Mouse (Mus musculus): ENCODE measurements around the gene Capza3.

The Capza3 gene

DNA sequence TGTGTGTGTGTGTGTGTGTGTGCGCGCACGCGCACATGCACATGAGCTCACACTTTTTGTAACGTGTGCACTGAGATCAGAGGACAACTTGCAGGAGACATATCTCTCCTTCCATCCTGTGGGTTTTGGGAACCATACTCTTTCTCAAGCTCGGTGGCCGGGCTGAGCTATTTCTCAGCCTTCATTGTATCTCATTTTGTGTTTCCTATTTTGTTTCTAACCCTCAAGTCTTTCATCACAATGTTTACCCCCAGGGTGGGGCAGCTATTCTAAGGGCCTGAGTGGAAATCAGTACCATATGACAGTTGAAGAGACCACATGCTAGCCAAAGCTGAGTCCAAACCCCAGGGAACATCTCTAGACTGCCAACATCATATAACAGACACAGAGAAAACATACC is at the start of gene Capza3:
Capza3 (plus strand) TSS at position 301 of the 400 bp plus-strand sequence.
- no peak for DNase-seq

DNA sequence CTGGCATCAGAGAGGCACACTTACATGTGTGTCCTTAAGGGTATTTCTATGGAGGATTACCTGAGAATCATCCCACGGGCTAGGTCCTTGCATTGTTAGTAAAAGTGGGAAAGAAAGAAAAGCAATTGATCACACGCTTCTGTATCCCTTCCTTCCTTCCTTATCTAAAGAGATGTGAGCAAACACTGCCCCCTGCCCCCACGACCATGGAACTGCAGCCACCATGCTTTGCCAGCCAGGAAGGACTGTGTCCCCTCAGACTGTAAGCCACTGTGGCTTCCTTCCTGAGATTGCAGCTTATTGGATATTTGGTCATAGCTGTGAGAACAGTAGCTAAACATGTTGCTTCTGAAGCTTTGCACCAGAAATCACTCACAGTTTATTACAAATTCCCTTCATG is 35.9 kb upstream of the Capza3 start:
- DNase-seq = no peak

DNA sequence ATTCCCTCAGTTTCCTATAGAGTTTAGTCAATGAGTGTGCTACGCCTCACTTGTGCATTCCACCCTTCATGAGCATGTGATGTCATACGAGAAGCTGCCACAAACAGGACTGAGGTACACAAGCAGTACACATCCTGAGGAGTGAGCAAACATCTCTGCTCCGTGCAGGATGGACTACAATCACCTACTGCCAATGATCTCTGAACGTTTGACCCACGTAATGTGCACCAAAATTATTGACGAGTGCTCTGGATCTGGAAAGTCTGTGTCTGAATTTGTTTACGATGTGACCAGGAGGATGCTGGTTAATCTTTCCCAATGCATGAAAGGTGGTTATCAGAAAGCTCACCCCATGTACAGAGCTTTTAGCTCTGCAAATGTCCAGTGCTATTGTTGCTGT is 16.6 kb upstream of the Capza3 start:
- DNase-seq = no peak

DNA sequence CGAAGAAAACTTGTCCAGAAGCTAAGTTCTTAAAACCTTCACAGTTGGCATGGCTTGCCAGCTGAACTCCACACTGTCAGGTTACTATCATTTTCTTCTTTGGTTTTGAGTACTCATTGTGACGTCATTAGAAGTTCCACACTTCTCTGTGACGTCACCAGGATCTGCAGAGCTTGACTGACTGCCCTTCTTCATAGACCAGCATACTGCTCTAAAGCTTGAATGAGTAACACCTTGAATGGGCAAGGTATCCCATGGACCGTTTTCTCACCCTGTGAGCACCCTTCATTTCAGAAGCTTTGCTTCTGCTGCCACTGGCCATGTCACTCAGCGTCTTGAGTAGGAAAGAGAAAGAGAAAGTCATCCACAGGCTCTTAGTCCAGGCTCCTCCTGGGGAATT is 305 bp downstream of the Capza3 start, which contains the start of gene Plcz1:
Plcz1 (minus strand) TSS at position 101 of the 400 bp plus-strand sequence.
- DNase-seq = no peak

DNA sequence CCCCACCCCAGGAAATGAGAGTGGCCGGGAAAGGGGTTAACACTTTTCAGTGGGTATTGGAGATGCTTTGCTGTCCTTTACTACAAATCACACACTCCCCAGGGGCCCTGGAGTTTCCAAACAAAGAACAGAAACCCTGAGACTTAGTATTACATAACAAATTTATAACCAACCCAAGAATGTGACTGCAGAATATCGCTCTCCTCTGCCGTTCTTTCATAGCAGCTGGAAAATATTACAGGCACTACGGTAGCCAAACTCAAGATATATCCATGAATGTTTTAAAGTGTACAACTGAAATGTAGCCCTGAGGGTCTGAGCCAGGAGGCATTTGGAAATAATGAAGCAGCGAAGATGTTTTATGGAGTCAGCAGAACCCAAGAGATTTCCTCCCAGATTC is 10.4 kb downstream of the Capza3 start:
- peak; percentile 3 for DNase-seq

DNA sequence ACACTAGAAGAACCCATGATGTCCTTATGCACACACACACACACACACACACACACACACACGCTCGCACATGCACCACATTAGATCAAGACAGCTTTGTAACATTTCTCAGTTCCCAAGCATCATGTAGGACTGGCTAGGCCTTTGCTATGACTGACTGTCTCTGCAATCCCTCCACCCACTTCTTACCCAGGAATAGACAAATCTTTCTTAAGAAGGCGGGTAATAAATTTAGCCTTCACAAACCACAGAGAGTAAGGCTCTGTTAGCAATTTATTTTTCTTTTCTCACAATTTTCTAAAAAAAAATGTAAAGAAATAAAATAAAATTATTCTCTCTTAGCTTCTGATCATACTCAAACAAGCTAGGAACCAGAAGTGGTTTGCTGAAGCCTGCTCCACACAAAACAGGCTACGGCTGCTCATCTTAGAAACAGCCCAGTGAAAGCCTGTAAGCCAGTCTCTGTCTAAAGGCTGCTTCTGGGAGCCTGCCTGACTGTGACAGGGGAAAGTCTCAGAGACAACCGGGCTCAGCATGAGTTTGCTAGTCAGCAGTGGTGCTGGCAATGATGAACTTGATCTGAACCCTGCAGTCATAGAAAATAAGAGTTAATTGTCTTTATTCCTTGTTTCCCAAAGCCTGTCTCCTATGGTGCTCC is 13.3 kb downstream of the Capza3 start:
- DNase-seq = no peak

DNA sequence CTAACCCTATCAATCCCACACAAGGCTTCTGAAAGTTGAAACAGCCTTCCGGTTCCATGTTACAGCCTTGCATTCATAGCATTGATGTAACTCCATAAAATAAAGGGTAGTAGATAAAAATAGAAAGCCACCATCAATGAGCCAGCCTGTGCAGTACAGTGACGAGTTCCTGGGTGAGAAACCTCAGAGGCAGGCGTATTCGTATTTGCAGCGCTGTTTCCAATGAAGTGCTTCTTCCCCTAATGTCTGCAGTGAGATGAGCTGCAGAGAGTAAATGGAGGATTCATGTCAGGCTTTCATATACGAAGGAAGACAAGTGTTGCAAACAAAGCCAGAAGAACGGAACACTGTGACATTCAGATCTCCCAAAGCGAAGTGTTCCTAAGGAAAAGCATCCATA is 28.1 kb downstream of the Capza3 start:
- no peak for DNase-seq

DNA sequence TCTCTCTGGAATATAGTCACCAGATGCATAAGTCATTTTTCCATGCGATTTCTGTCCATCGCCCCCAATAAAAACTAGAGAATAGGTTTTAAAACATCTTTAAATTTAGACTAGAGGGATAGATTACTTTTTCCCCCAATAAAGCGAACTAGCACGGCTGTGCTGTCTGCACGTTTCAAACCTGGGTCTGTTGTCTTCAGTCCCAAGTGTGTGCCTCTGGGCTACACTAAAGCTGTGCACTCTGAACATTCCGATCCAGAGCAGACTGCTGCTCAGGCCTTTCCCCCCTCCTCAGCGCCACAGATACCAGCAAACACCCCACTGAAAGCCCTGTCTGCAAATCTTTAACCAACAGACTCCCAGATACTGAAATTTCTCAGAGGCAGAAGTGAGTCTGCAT is 39.9 kb downstream of the Capza3 start:
- no peak for DNase-seq

DNA sequence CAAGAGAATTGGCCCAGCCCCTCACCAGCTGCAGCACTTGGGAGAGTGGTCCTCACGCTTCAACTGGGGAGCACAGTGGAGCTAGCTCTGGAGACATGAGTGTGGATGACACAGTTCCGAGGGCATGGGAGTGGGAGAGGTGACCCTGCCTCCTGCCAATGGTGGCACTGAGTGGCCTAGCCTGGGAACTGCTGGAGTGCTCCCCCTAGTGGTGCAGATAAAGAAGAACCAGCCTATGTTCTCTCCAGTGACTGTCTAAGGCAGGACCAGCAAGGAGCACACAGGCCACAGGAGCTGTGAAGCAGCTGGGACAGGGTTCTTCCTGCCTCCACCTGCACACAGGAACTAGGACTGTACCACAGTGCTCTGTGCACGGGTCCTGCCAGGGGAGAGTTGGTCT is 40.7 kb downstream of the Capza3 start:
- no peak for DNase-seq

DNA sequence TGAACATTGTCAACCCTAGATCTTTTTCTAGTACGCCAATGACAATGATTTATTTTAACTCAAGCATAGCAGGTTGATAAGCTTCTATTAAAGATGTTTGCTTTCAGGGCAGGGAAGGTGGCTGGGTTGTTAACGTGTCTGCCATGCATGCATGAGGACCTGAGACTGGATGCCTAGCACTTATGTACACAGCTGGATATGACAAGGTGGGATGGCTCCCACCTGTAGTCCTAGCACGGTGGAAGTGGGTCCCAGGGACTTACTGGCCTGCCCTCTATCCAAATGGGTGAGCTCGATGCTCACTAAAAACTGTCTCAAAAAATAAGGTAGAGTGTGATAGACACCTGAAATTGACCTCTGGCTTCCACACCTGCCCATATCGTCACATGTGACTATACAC is 48.8 kb downstream of the Capza3 start:
- DNase-seq = no peak
